Mouse (Mus musculus) olfactory bulb, adult 2 months (tissue): ENCODE data around the gene Caml.

Experiments used
- CTCF ChIP-seq: fragments of 200-500 bp; IDR thresholded peaks from 2 replicates; pipeline ENCODE4 v1.5.1; 2012; ENCODE audit warnings: low read depth, mild to moderate bottlenecking, low read length, moderate library complexity; ENCODE audit not compliant: insufficient read depth
- POLR2A ChIP-seq: fragments of 200-500 bp; IDR thresholded peaks from 2 replicates; pipeline ENCODE4 v1.6.1; 2012; ENCODE audit warnings: mild to moderate bottlenecking, low read depth, low read length, moderate library complexity; ENCODE audit not compliant: insufficient read depth

DNA sequence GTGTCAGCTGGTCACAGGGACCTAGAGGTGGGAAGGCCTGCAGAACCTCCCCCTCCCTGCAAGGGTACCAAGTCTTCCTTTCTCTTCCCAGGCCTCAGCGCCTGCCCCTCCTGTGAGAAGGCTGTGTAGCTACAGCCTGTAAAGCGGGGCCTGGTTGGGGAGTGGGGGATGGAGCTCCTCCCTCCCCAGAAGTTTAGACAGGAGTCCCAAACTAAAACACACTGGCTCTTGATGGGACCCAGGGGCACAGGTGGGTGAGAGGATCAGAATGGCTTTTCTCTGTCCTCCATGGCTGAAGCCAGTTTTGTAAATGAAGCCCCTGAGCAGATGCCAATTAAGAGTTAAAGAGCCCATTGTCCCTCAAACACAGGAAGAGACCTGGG, 15.2 kb upstream of the Caml start:
- TF ChIP-seq POLR2A (no peak), CTCF (no peak)
